Mouse (Mus musculus) MEL (cell line): Measurements from ENCODE around the gene Mfsd13b.
"Not testable (repeated sequence)": the region's sequence is repeated elsewhere in the genome, so short reads cannot be mapped to it uniquely, and the experiment has no call there.

Experiments used
- MEF2A ChIP-seq: IDR thresholded peaks from 2 replicates; pipeline ENCODE4 v1.6.1; 2014; ENCODE audit warnings: low read depth, mild to moderate bottlenecking, inconsistent platforms, low read length, improper control_type of control experiment; ENCODE audit not compliant: poor library complexity, insufficient replicate concordance, severe bottlenecking; ENCODE audit errors: extremely low read depth
- USF1 ChIP-seq: IDR thresholded peaks from 2 replicates; pipeline ENCODE4 v1.6.1; 2014; ENCODE audit warnings: low read depth, mild to moderate bottlenecking, inconsistent platforms, low read length, improper control_type of control experiment, moderate library complexity

DNA sequence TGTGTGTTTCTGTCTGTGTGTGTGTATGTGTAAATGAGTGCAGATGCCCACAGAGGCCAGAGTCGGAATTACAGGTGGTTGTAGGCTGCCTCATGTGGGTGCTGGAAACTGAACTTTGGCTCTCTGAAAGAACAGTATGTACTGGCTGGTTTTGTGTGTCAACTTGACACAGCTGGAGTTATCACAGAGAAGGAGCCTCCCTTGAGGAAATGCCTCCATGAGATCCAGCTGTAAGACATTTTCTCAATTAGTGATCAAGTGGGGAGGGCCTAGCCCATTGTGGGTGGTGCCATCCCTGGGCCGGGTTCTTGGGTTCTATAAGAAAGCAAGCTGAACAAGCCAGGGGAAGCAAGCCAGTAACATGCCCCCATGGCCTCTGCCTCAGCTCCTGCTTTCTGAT is 9.8 kb upstream of the Mfsd13b start:
- TF ChIP-seq USF1, MEF2A: not testable (repeated sequence)
